Mouse (Mus musculus): ENCODE results near the gene Idua. TPM values are rescaled to one million over a fixed set of nuclear protein-coding genes. Genes with fewer than 3 reads are reported as not detected.

Gene Idua
- polyA plus RNA-seq, 1 experiment from 2014 or later: 13.2 TPM

- no peaks in the 10 kb centered on the region for H3K9me3 ChIP-seq (ENCODE audit: control insufficient read depth, low read length)
- H3K9ac ChIP-seq (replicated peaks; ENCODE audit: low read depth, low read length): peak overlapping the region; percentile 57
- H3K4me3 ChIP-seq (replicated peaks; ENCODE audit: low read length): peak overlapping the region; percentile 37
- peaks cover 12% of the 10 kb centered on the region for H3K4me1 ChIP-seq (replicated peaks; ENCODE audit: control insufficient read depth, insufficient read depth, low read length)
- 0 out of 2 replicates have a peak, but pooled peaks cover 6% of the 10 kb centered on the region for H3K36me3 ChIP-seq (ENCODE audit: control insufficient read depth, insufficient read depth)
- no peaks in the 10 kb centered on the region for H3K27me3 ChIP-seq (replicated peaks; ENCODE audit: control insufficient read depth, insufficient read depth, low read length)
- 15% methylated on average over 5 of the region's 5 CpGs for WGBS
- H3K27ac ChIP-seq (ENCODE audit: low read length): peak overlapping the region; percentile 85
- peak overlapping the region; percentile 59 for H3K4me2 ChIP-seq (ENCODE audit: low read length)
- ATAC-seq: peak; percentile 55
Measured at GRCm38 (mm10) chr5:108676772-108677498, 16.8 kb downstream of the Idua start.

DNA sequence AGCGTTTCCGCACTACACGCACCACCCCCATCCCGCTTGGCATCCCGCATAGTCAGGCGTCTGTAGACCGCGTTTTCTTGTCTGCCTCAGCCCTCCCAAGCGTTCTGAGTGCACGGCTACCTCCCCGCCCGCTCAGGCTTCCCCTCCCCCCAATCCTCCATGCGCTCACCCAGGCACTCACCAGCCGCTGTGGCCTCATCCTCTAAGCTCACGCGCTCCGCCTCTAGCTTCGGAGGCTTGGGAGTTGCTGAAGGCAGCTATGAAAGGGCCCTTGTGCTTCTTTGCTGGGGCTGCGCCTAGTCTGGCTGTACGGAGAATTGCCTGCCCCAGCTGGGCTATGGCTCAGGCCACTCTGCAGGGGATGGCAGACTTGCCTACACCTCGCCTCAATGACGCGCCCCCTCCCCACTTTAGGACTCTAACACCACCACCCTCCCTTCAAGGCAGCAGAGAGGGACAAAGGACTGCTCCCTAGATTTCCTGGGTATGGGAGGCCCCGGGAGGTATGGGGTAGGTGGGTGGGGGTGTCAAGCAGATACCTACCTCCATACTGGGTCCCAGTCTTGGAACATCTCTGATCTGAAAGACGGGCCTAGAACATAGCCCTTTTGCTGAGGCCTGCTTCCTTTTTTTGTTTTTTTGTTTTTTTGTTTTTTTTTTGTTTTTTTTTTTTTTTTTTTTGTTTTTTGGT lies 17.6 kb downstream of the Idua start:
- Histone ChIP-seq H3K4me1 (replicated peaks; ENCODE audit: control insufficient read depth, insufficient read depth, low read length) (peaks cover 12% of the 10 kb centered on the region), H3K36me3 (ENCODE audit: control insufficient read depth, insufficient read depth) (no peaks in the 10 kb centered on the region), H3K9me3 (ENCODE audit: control insufficient read depth, low read length) (no peaks in the 10 kb centered on the region), H3K4me3 (replicated peaks; ENCODE audit: low read length) (peak overlapping the region; percentile 37), H3K9ac (replicated peaks; ENCODE audit: low read depth, low read length) (peak overlapping the region; percentile 57), H3K4me2 (ENCODE audit: low read length) (peak overlapping the region; percentile 59), H3K27ac (ENCODE audit: low read length) (peak overlapping the region; percentile 85), H3K27me3 (replicated peaks; ENCODE audit: control insufficient read depth, insufficient read depth, low read length) (no peaks in the 10 kb centered on the region)
- ATAC-seq: peak; percentile 92
- 2% methylated on average over 25 of the region's 25 CpGs for WGBS

DNA sequence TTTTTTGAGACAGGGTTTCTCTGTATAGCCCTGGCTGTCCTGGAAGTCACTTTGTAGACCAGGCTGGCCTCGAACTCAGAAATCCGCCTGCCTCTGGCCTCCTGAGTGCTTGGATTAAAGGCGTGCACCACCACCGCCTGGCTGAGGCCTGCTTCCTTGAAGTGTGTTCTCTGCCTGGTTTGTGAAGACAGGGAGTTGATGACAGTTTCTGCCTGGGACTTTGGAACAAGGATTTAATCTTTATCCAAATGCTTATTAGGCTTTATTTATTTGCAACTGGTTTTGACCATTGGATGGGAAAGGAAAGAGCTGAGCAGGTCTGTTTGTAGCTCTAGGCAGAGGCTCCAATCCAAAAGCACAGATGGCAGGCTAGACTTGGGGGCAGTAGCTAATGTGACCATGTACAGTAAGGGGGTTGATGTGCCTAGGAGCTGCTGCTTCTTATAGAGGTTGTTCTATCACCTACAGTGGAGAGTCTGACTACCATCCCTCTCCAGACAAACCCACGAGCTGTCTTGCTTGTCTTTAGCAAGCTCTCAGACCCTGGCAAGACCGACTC lies 18.2 kb downstream of the Idua start:
- 80% methylated on average over 6 of the region's 6 CpGs for WGBS
- H3K27ac ChIP-seq (ENCODE audit: low read length): no peak overlapping the region

DNA sequence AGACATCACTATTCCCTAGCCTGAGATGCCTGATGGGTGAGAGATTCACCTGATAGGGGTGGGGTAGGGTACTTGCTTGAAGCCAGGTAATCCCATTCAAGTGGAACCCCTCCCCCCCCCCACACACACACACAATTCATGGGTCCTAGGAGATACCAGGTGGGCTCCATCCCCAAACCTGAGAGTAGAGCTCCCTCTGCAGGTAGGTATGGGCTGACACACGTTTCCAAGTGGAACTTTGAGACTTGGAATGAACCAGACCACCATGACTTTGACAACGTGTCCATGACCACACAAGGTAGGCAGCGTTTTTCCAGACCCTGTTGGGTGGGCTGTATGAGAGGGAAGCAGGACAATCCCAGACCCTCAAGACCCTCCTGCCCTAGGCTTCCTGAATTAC lies 19.8 kb downstream of the Idua start:
- no peak for ATAC-seq
- WGBS: 53% methylated on average over 3 of the region's 3 CpGs
- Histone ChIP-seq H3K4me1 (replicated peaks; ENCODE audit: control insufficient read depth, insufficient read depth, low read length) (peaks cover 12% of the 10 kb centered on the region), H3K27me3 (replicated peaks; ENCODE audit: control insufficient read depth, insufficient read depth, low read length) (no peaks in the 10 kb centered on the region), H3K4me3 (replicated peaks; ENCODE audit: low read length) (no peak overlapping the region), H3K36me3 (ENCODE audit: control insufficient read depth, insufficient read depth) (no peaks in the 10 kb centered on the region), H3K9me3 (ENCODE audit: control insufficient read depth, low read length) (no peaks in the 10 kb centered on the region), H3K27ac (ENCODE audit: low read length) (no peak overlapping the region), H3K9ac (replicated peaks; ENCODE audit: low read depth, low read length) (no peak overlapping the region), H3K4me2 (ENCODE audit: low read length) (no peak overlapping the region)

More for the DNA sequence above, 18.2 kb downstream of the Idua start:
- ATAC-seq: no peak
- Histone ChIP-seq H3K4me1 (replicated peaks; ENCODE audit: control insufficient read depth, insufficient read depth, low read length) (peaks cover 12% of the 10 kb centered on the region), H3K27me3 (replicated peaks; ENCODE audit: control insufficient read depth, insufficient read depth, low read length) (no peaks in the 10 kb centered on the region), H3K4me3 (replicated peaks; ENCODE audit: low read length) (no peak overlapping the region), H3K36me3 (ENCODE audit: control insufficient read depth, insufficient read depth) (no peaks in the 10 kb centered on the region), H3K4me2 (ENCODE audit: low read length) (no peak overlapping the region), H3K9ac (replicated peaks; ENCODE audit: low read depth, low read length) (no peak overlapping the region), H3K9me3 (ENCODE audit: control insufficient read depth, low read length) (no peaks in the 10 kb centered on the region)

- 95% methylated on average over 6 of the region's 6 CpGs for WGBS
- Histone ChIP-seq H3K36me3 (ENCODE audit: control insufficient read depth, insufficient read depth) (no peaks in the 10 kb centered on the region), H3K9me3 (ENCODE audit: control insufficient read depth, low read length) (no peaks in the 10 kb centered on the region), H3K4me2 (ENCODE audit: low read length) (no peak overlapping the region), H3K4me3 (replicated peaks; ENCODE audit: low read length) (no peak overlapping the region), H3K9ac (replicated peaks; ENCODE audit: low read depth, low read length) (no peak overlapping the region), H3K4me1 (replicated peaks; ENCODE audit: control insufficient read depth, insufficient read depth, low read length) (peaks cover 12% of the 10 kb centered on the region), H3K27ac (ENCODE audit: low read length) (no peak overlapping the region), H3K27me3 (replicated peaks; ENCODE audit: control insufficient read depth, insufficient read depth, low read length) (no peaks in the 10 kb centered on the region)
- no peak for ATAC-seq
Measured at GRCm38 (mm10) chr5:108680871-108681270, 20.7 kb downstream of the Idua start.

GRCm38 (mm10) chr5:108689091-108689490 lies 29.0 kb downstream of the Idua start:
- no peak overlapping the region for H3K4me2 ChIP-seq (ENCODE audit: low read length)
- ATAC-seq: no peak

DNA sequence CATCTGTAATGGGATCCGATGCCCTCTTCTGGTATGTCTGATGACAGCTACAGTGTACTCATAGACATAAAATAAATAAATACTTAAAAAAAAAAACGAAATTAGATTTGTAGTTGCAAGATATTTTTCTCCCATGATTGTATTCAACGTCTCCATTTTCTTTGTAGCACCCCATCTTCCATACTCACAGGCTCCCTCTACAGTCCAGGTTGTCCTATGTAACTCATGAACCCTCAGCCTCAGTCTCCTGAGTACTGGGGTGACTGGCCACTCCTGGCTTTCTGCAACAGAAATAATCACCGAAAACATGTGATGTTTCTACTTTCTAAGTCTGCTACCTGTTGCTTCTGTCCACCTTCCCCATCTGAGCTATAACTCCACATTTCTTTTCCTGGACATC lies 31.0 kb downstream of the Idua start:
- Histone ChIP-seq H3K9ac (replicated peaks; ENCODE audit: low read depth, low read length) (no peak overlapping the region), H3K4me2 (ENCODE audit: low read length) (no peak overlapping the region), H3K27ac (ENCODE audit: low read length) (no peak overlapping the region), H3K36me3 (ENCODE audit: control insufficient read depth, insufficient read depth) (no peaks in the 10 kb centered on the region), H3K27me3 (replicated peaks; ENCODE audit: control insufficient read depth, insufficient read depth, low read length) (no peaks in the 10 kb centered on the region; the same call in 1 of the 2 replicates), H3K4me3 (replicated peaks; ENCODE audit: low read length) (no peak overlapping the region), H3K4me1 (replicated peaks; ENCODE audit: control insufficient read depth, insufficient read depth, low read length) (peaks cover 20% of the 10 kb centered on the region), H3K9me3 (ENCODE audit: control insufficient read depth, low read length) (no peaks in the 10 kb centered on the region)
- no peak for ATAC-seq
- 81% methylated on average over 4 of the region's 4 CpGs for WGBS

More at GRCm38 (mm10) chr5:108689091-108689490, 29.0 kb downstream of the Idua start:
- Histone ChIP-seq H3K36me3 (ENCODE audit: control insufficient read depth, insufficient read depth) (no peaks in the 10 kb centered on the region), H3K9ac (replicated peaks; ENCODE audit: low read depth, low read length) (no peak overlapping the region), H3K4me3 (replicated peaks; ENCODE audit: low read length) (no peak overlapping the region), H3K9me3 (ENCODE audit: control insufficient read depth, low read length) (no peaks in the 10 kb centered on the region), H3K27ac (ENCODE audit: low read length) (no peak overlapping the region), H3K4me1 (replicated peaks; ENCODE audit: control insufficient read depth, insufficient read depth, low read length) (peaks cover 10% of the 10 kb centered on the region), H3K27me3 (replicated peaks; ENCODE audit: control insufficient read depth, insufficient read depth, low read length) (no peaks in the 10 kb centered on the region; the same call in 1 of the 2 replicates)
- WGBS: 65% methylated on average over 5 of the region's 5 CpGs

DNA sequence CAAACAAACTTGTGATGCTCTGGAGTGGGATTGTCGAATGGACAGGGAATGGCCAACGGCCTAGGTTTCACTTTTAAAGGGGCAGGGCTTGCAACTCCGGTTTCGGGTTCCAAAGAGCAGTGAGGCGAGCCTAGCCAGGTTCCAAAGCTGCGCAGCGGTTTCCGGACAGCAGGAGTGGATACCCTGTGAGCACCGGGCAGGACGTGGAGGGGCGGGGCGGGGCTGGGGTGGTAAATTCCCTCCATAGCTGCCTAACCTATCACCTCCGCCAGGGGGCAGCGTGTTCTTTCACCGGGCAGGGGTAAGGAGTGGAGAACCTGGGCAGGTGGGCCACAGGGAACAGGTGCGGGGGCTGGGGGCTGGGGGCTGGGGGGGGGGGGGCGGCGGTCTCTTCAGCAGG lies 32.1 kb downstream of the Idua start, which contains the start of gene Fgfrl1:
Fgfrl1 (plus strand) TSS at position 112 of the 400 bp plus-strand sequence.
- Histone ChIP-seq H3K36me3 (ENCODE audit: control insufficient read depth, insufficient read depth) (no peaks in the 10 kb centered on the region), H3K27ac (ENCODE audit: low read length) (no peak within 1 kb of the TSS), H3K4me1 (replicated peaks; ENCODE audit: control insufficient read depth, insufficient read depth, low read length) (peaks cover 21% of the 10 kb centered on the region), H3K4me3 (replicated peaks; ENCODE audit: low read length) (peak within 1 kb of the TSS; percentile 12; the same call in 1 of the 2 replicates), H3K4me2 (ENCODE audit: low read length) (peak within 1 kb of the TSS; percentile 35), H3K9ac (replicated peaks; ENCODE audit: low read depth, low read length) (no peak within 1 kb of the TSS), H3K9me3 (ENCODE audit: control insufficient read depth, low read length) (no peaks in the 10 kb centered on the region), H3K27me3 (replicated peaks; ENCODE audit: control insufficient read depth, insufficient read depth, low read length) (no peaks in the 10 kb centered on the region; the same call in 1 of the 2 replicates)
- no peak for ATAC-seq
- WGBS: 8% methylated on average over 15 of the region's 18 CpGs

DNA sequence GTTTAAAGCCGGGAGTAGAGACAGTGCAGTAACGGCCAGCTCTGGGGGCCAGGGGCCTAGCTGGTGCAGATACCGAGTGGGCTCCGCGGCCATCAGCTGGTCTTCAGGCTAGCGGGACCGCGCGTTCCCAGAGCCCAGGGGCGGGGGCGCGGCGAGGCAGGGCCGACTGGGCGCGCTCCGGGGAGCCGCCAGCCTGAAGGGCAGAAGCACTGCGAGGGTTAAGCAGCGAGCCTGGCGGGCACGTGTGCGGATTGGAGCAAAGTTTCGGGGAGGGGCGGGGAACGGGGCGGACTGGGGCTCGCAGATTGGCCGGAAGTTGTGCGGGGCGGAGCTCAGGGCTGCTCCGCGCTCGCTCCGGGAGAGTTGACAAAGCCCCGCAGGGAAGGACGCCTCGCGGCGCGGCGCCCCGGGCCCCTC lies 33.7 kb downstream of the Idua start:
- H3K4me2 ChIP-seq (ENCODE audit: low read length): peak overlapping the region; percentile 96
- no peaks in the 10 kb centered on the region for H3K36me3 ChIP-seq (ENCODE audit: control insufficient read depth, insufficient read depth)
- peak overlapping the region; percentile 60 for H3K9ac ChIP-seq (replicated peaks; ENCODE audit: low read depth, low read length)
- WGBS: under 1% methylated on average over 43 of the region's 43 CpGs
- no peak overlapping the region for H3K27ac ChIP-seq (ENCODE audit: low read length)
- H3K4me1 ChIP-seq (replicated peaks; ENCODE audit: control insufficient read depth, insufficient read depth, low read length): peaks cover 26% of the 10 kb centered on the region
- ATAC-seq: peak; percentile 95
- peak overlapping the region; percentile 68 for H3K4me3 ChIP-seq (replicated peaks; ENCODE audit: low read length)
- H3K9me3 ChIP-seq (ENCODE audit: control insufficient read depth, low read length): no peaks in the 10 kb centered on the region
- no peaks in the 10 kb centered on the region; the same call in 1 of the 2 replicates for H3K27me3 ChIP-seq (replicated peaks; ENCODE audit: control insufficient read depth, insufficient read depth, low read length)

Data from forebrain, embryonic 16.5 days (tissue).